Mouse (Mus musculus) thymus, adult 2 months (tissue): ENCODE measurements around the gene D330045A20Rik.

Experiments
- CTCF ChIP-seq: fragments of 200-500 bp; IDR thresholded peaks from 2 replicates; pipeline ENCODE4 v1.5.1; 2012; ENCODE audit warnings: mild to moderate bottlenecking, control low read depth, low read length, moderate library complexity, borderline replicate concordance; ENCODE audit not compliant: control insufficient read depth, poor library complexity, insufficient read depth; ENCODE audit errors: extremely low read depth
- POLR2A ChIP-seq: fragments of 200-500 bp; IDR thresholded peaks from 2 replicates; pipeline ENCODE4 v1.6.1; 2012; ENCODE audit warnings: mild to moderate bottlenecking, low read length, control low read depth, moderate library complexity; ENCODE audit not compliant: control insufficient read depth, poor library complexity, insufficient read depth; ENCODE audit errors: extremely low read depth

GRCm38 (mm10) chrX:139519251-139519650 is 39.1 kb downstream of the D330045A20Rik start:
- no peak for TF ChIP-seq POLR2A
- no peak for TF ChIP-seq CTCF
